Mouse (Mus musculus): ENCODE measurements around the gene Myh3.

Myh3 gene

GRCm38 (mm10) chr11:67078000-67078399, at the start of gene Myh3:
Myh3 (plus strand) TSS chr11:67078300.
- DNase-seq (ENCODE audit: low spot score in 2 of 2): no peak

GRCm38 (mm10) chr11:67030904-67031602, 47.0 kb upstream of the Myh3 start:
- no peak for DNase-seq (ENCODE audit: low spot score in 2 of 2)

DNA sequence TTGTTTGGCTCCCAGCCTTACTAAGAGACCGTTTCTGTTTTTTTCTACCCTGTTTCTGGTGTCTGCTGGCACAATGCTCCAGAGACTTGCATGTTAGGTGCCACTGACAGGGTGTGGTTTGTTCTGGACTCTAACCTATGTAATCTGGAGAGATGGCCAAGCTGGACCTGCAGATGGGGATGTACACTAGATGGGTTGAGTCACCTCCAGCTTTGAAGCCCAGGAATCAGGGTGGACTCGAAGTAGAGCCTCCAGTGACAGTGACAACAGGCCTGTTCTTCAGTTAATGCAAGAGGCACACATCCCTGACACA, 46.5 kb upstream of the Myh3 start:
- DNase-seq (ENCODE audit: low spot score in 2 of 2): no peak

- DNase-seq (ENCODE audit: low spot score in 2 of 2): no peak
Measured at GRCm38 (mm10) chr11:67034775-67035485, 43.2 kb upstream of the Myh3 start.

DNA sequence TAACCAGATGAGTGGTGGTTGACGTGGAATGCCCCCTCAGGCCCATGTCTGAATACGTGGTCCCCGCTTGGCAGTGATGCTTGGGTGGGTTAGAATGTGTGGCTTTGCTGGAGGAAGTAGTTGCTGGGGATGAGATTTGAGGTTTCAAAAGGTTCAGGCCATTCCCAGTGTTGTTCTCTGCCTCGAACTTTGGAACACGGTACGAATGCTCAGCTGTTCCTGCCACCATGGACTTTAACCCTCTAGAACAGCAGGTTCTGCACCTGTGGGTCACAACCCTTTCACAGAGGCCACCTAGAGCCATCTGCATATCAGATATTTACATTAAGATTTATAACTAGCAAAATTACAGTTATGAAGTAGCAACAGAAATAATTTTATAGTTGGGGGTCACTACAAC, 41.9 kb upstream of the Myh3 start:
- DNase-seq (ENCODE audit: low spot score in 2 of 2): no peak

GRCm38 (mm10) chr11:67036892-67037291, 41.2 kb upstream of the Myh3 start:
- no peak for DNase-seq (ENCODE audit: low spot score in 2 of 2)

- no peak for DNase-seq (ENCODE audit: low spot score in 2 of 2)
Measured at GRCm38 (mm10) chr11:67039799-67040198, 38.3 kb upstream of the Myh3 start.

- DNase-seq (ENCODE audit: low spot score in 2 of 2): no peak
Measured at GRCm38 (mm10) chr11:67040483-67040882, 37.6 kb upstream of the Myh3 start.

- DNase-seq (ENCODE audit: low spot score in 2 of 2): no peak
Measured at GRCm38 (mm10) chr11:67043007-67043406, 35.1 kb upstream of the Myh3 start.

GRCm38 (mm10) chr11:67044959-67045358, 33.1 kb upstream of the Myh3 start:
- no peak for DNase-seq (ENCODE audit: low spot score in 2 of 2)

DNA sequence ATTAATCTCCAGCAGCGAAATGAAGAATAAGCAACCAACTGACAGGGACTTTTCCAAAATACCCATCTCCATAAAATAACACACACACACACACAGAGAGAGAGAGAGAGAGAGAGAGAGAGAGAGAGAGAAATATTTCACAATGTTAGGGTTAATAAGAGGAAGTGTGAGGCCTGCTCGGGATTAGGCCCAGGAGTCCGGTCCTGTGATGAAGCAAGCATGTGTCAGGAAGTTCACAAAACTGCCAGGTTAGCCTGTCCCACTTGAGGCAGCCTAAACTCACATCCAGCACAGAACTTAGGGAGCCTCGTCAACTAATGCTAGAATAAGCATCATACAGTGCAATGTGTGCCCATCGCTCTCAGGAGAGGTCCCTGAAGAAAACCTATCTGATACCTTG, 30.9 kb upstream of the Myh3 start:
- no peak for DNase-seq (ENCODE audit: low spot score in 2 of 2)

DNA sequence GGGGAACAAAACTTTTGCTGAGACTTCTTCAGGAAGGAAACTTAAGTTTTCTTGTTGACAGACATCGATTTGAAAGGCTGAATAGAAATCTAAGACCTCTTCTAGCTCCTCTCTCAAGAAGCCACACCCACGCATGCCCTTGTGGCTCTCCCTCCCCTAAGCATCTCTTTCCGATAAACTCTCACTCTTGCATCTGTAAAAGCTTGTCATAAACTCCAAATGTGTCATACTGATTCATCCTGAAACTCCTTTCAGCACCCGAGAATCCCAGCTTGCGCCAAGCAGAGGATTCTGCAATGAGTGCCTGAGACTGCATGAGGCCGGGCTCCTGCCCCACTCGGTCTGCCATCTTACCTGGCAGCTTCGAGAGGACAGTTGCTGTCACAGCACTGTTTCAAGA, 29.6 kb upstream of the Myh3 start:
- no peak for DNase-seq (ENCODE audit: low spot score in 2 of 2)

- DNase-seq (ENCODE audit: low spot score in 2 of 2): no peak
Measured at GRCm38 (mm10) chr11:67049256-67049655, 28.8 kb upstream of the Myh3 start.

GRCm38 (mm10) chr11:67051676-67052320, 26.3 kb upstream of the Myh3 start:
- no peak for DNase-seq (ENCODE audit: low spot score in 2 of 2)

DNA sequence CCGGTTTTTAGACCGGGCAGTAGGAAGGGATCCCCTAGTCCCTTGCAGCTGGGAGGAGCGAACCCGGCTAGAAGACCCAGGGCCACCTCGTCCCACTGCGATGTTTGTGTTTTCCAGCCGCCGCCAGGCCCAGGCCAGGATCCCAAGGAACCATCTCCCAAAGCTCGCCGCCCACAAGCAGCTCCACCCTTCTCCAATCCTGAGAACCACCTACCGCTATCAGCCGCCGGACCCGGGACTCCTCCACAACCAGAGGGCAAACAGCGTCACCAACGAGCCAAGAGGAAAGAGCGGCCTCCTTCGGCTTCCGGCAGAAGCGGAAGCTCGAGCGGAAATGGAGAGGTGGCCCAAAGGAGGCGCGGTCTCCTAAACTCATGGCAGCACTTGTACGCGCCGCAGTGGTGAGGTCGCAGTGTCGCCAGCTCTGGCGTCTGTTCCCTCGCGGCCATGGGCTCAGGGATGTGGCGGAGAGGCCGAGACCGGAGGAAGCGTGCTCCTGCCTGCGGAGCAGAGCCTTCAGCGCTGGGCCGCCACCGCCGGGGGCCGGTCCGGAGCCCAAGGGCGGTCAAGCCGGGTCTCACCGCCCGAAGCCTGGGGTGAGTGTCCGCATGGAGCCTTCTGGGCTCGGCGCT, 25.7 kb upstream of the Myh3 start, which contains the start of the genes Adprm and Sco1:
TSS of gene Adprm (minus strand) at position 274 of the 632 bp plus-strand sequence.
TSS of gene Sco1 (plus strand) at position 350 of the 632 bp plus-strand sequence.
- peak; percentile 86 to 88 for DNase-seq (ENCODE audit: low spot score in 2 of 2)

- no peak for DNase-seq (ENCODE audit: low spot score in 2 of 2)
Measured at GRCm38 (mm10) chr11:67054754-67055365, 23.2 kb upstream of the Myh3 start.

DNA sequence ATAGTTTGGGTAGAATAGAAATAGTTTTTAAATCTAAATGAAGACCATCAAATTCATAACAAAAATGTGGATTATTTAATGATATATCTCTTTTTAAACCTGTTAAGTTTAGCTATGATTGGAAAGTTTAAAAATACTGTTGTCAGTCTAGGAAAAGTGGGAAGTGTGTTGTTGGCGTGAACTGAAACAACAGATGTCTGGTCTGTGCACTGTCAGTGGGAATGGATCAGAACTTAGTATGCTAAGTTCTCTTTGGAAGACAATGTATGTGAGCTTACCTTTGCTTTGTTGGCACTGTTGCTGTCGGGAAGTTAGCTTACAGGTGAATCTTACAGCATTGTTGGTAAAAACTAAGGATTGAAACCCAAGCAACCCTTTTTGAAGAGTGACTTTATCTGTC, 16.8 kb upstream of the Myh3 start:
- no peak for DNase-seq (ENCODE audit: low spot score in 2 of 2)

DNA sequence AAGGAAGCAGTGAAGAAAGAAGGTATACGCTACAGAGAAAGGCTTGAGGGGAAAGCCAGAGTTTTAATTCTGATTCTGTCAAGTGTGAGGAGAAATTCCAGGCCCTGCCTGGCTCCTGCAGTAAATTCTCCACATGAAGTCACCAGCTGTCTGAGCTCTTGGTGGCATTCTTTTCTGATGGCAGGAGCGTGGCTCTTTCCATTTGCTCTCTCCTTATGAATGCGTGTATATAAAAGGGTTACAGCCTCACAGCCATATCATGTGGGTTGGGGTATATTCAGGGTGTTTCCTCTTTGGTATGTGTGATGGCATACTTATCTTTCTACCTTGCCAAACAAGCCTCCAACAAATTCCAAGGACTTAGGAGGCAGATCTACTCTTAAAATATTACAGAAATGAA, 15.4 kb upstream of the Myh3 start:
- DNase-seq (ENCODE audit: low spot score in 2 of 2): no peak

- no peak for DNase-seq (ENCODE audit: low spot score in 2 of 2)
Measured at GRCm38 (mm10) chr11:67067741-67068140, 10.4 kb upstream of the Myh3 start.

DNA sequence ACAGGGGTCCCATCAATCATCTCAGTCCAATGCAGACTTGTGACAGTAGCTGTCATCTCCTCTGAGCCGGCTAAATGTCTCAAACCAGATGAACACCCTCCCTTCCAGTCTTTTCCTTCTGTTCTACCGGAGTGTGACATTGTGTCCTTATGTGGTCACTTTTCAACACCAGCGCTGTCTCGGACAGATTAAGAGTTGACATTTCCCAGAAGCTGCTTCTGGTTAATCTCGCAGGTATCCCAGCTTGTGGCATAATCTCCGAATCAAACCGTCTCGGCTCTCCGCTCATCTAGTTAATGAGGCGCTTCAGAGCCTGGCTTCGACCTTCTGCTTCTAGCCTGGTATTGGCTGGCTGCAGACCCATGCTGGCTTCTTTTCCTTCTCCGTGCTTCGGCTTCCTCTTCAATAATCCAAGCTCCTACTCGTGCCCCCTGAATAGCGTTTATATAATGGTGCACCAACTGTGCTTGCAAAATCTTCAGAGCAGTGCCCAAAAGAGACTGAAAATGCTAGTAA, 5.4 kb upstream of the Myh3 start:
- no peak for DNase-seq (ENCODE audit: low spot score in 2 of 2)

- no peak for DNase-seq (ENCODE audit: low spot score in 2 of 2)
Measured at GRCm38 (mm10) chr11:67075036-67075435, 3.1 kb upstream of the Myh3 start.

GRCm38 (mm10) chr11:67076781-67077180, 1.3 kb upstream of the Myh3 start:
- no peak for DNase-seq (ENCODE audit: low spot score in 2 of 2)

Measured in spleen, postnatal 36 days (tissue).